Mouse (Mus musculus): ENCODE measurements around the gene Rph3a.

Gene Rph3a

GRCm38 (mm10) chr5:121009811-121010569 lies at the start of gene Rph3a:
Gene Rph3a, minus strand, starts transcription at chr5:121010092.
- DNase-seq (ENCODE audit: low spot score), result no peak

GRCm38 (mm10) chr5:121058261-121058660 lies 48.4 kb upstream of the Rph3a start:
- no peak for DNase-seq (ENCODE audit: low spot score)

- DNase-seq (ENCODE audit: low spot score), result no peak
Observed at GRCm38 (mm10) chr5:121053886-121054285, 44.0 kb upstream of the Rph3a start.

GRCm38 (mm10) chr5:121041791-121042190 lies 31.9 kb upstream of the Rph3a start:
- no peak for DNase-seq (ENCODE audit: low spot score)

- DNase-seq (ENCODE audit: low spot score), result no peak
Observed at GRCm38 (mm10) chr5:121039465-121039864, 29.6 kb upstream of the Rph3a start.

GRCm38 (mm10) chr5:121030161-121030560 lies 20.3 kb upstream of the Rph3a start:
- no peak for DNase-seq (ENCODE audit: low spot score)

- DNase-seq (ENCODE audit: low spot score), result no peak
Observed at GRCm38 (mm10) chr5:121019505-121019904, 9.6 kb upstream of the Rph3a start.

- no peak for DNase-seq (ENCODE audit: low spot score)
Observed at GRCm38 (mm10) chr5:121017699-121018098, 7.8 kb upstream of the Rph3a start.

GRCm38 (mm10) chr5:121016405-121016804 lies 6.5 kb upstream of the Rph3a start:
- no peak for DNase-seq (ENCODE audit: low spot score)

GRCm38 (mm10) chr5:121014496-121014895 lies 4.6 kb upstream of the Rph3a start:
- DNase-seq (ENCODE audit: low spot score), result no peak

GRCm38 (mm10) chr5:121011962-121012361 lies 2.1 kb upstream of the Rph3a start:
- no peak for DNase-seq (ENCODE audit: low spot score)

- DNase-seq (ENCODE audit: low spot score), result no peak
Observed at GRCm38 (mm10) chr5:121009406-121009805, 486 bp downstream of the Rph3a start.

- DNase-seq (ENCODE audit: low spot score), result no peak
Observed at GRCm38 (mm10) chr5:121008411-121009239, 1.3 kb downstream of the Rph3a start.

GRCm38 (mm10) chr5:121007563-121007962 lies 2.3 kb downstream of the Rph3a start:
- DNase-seq (ENCODE audit: low spot score), result no peak

- no peak for DNase-seq (ENCODE audit: low spot score)
Observed at GRCm38 (mm10) chr5:121007130-121007529, 2.8 kb downstream of the Rph3a start.

GRCm38 (mm10) chr5:121006176-121006575 lies 3.7 kb downstream of the Rph3a start:
- no peak for DNase-seq (ENCODE audit: low spot score)

GRCm38 (mm10) chr5:121003781-121004180 lies 6.1 kb downstream of the Rph3a start:
- DNase-seq (ENCODE audit: low spot score), result no peak

GRCm38 (mm10) chr5:120999573-120999972 lies 10.3 kb downstream of the Rph3a start:
- no peak for DNase-seq (ENCODE audit: low spot score)

- DNase-seq (ENCODE audit: low spot score), result no peak
Observed at GRCm38 (mm10) chr5:120988373-120988772, 21.5 kb downstream of the Rph3a start.

- no peak for DNase-seq (ENCODE audit: low spot score)
Observed at GRCm38 (mm10) chr5:120983029-120983428, 26.9 kb downstream of the Rph3a start.

GRCm38 (mm10) chr5:120981211-120981610 lies 28.7 kb downstream of the Rph3a start:
- DNase-seq (ENCODE audit: low spot score), result no peak

GRCm38 (mm10) chr5:120980116-120980515 lies 29.8 kb downstream of the Rph3a start:
- no peak for DNase-seq (ENCODE audit: low spot score)

- no peak for DNase-seq (ENCODE audit: low spot score)
Observed at GRCm38 (mm10) chr5:120976138-120976537, 33.8 kb downstream of the Rph3a start.

All from MN1 (cell line).